Mouse (Mus musculus) myocyte (in vitro differentiated cells): Measurements from ENCODE around the gene Dgat2. TPM values are rescaled to one million over a fixed set of nuclear protein-coding genes. Genes with fewer than 3 reads are reported as not detected.

Experiments
- H3K27me3 ChIP-seq: one replicate; pipeline ENCODE4 v1.6.1; 2011; ENCODE audit not compliant: control insufficient read depth, insufficient read depth, insufficient read length
- H3K36me3 ChIP-seq: one replicate; pipeline ENCODE4 v1.6.1; 2011; ENCODE audit not compliant: control insufficient read depth, insufficient read depth
- H3K4me2 ChIP-seq: one replicate; pipeline ENCODE4 v1.6.1; 2011; ENCODE audit warnings: low read depth, control low read depth
- H3K4me3 ChIP-seq: one replicate; pipeline ENCODE4 v1.5.1; 2011; ENCODE audit warnings: mild to moderate bottlenecking, control low read depth, moderate library complexity
- H3K79me2 ChIP-seq: one replicate; pipeline ENCODE4 v1.6.1; 2011; ENCODE audit not compliant: control insufficient read depth, insufficient read depth
- H3ac ChIP-seq: one replicate; pipeline ENCODE4 v1.6.1; 2011; ENCODE audit not compliant: control insufficient read depth, insufficient read length
- CEBPB ChIP-seq: IDR thresholded peaks from 2 replicates; pipeline ENCODE4 v1.6.1; 2011; ENCODE audit warnings: mild to moderate bottlenecking, moderate library complexity; ENCODE audit not compliant: poor library complexity, insufficient read depth, severe bottlenecking
- E2F4 ChIP-seq: IDR thresholded peaks from one replicate; pipeline ENCODE4 v1.6.1; 2011; ENCODE audit warnings: mild to moderate bottlenecking, control low read depth, moderate library complexity; ENCODE audit not compliant: insufficient read depth
- MAX ChIP-seq: IDR thresholded peaks from one replicate; pipeline ENCODE4 v1.6.1; 2011; ENCODE audit warnings: low read depth, mild to moderate bottlenecking, control low read depth
- MYOD1 ChIP-seq, 3 experiments: IDR thresholded peaks; one replicate each; pipeline ENCODE4 v1.6.1; 2011; ENCODE audit warnings: control low read depth in 2 of 3, low read depth in 2 of 3, mild to moderate bottlenecking in 2 of 3, moderate library complexity in 1 of 3; ENCODE audit not compliant: insufficient read length in 2 of 3, control insufficient read depth in 1 of 3
- MYOG ChIP-seq, 3 experiments: IDR thresholded peaks; one replicate each; pipeline ENCODE4 v1.6.1; 2011; ENCODE audit warnings: control low read depth in 2 of 3, low read depth in 2 of 3, mild to moderate bottlenecking in 2 of 3; ENCODE audit not compliant: insufficient read length in 2 of 3, control insufficient read depth in 1 of 3, insufficient read depth in 1 of 3
- POLR2A ChIP-seq: IDR thresholded peaks from one replicate; pipeline ENCODE4 v1.6.1; 2011; ENCODE audit warnings: low read depth, mild to moderate bottlenecking, control low read depth, moderate library complexity; ENCODE audit not compliant: insufficient read length
- POLR2AphosphoS2 ChIP-seq: IDR thresholded peaks from one replicate; pipeline ENCODE4 v1.6.1; 2011; ENCODE audit warnings: low read depth, control low read depth; ENCODE audit not compliant: insufficient read length
- REST ChIP-seq: IDR thresholded peaks from one replicate; pipeline ENCODE4 v1.6.1; 2011; ENCODE audit warnings: mild to moderate bottlenecking, control low read depth, moderate library complexity; ENCODE audit not compliant: insufficient read depth, insufficient read length
- SRF ChIP-seq: IDR thresholded peaks from one replicate; pipeline ENCODE4 v1.6.1; 2011; ENCODE audit warnings: low read depth; ENCODE audit not compliant: control insufficient read depth, insufficient read length
- TCF12 ChIP-seq: IDR thresholded peaks from one replicate; pipeline ENCODE4 v1.6.1; 2011; ENCODE audit warnings: mild to moderate bottlenecking, control low read depth; ENCODE audit not compliant: poor library complexity, insufficient read depth, severe bottlenecking
- TCF3 ChIP-seq: IDR thresholded peaks from one replicate; pipeline ENCODE4 v1.6.1; 2011; ENCODE audit warnings: low read depth, control low read depth; ENCODE audit not compliant: insufficient read length
- USF1 ChIP-seq: IDR thresholded peaks from one replicate; pipeline ENCODE4 v1.6.1; 2011; ENCODE audit warnings: low read depth, mild to moderate bottlenecking, control low read depth, moderate library complexity
- polyA plus RNA-seq: library from polyadenylated mRNA; unstranded; fragments of >200 nt; fragmentation: generic; extraction: Trizol; gene quantifications from one replicate; pipeline ENCODE4 v1.2.1, GENCODE M21; 2012; ENCODE audit warnings: missing spikeins

Dgat2 gene
- polyA plus RNA-seq, 1 experiment = 6.9 TPM

GRCm38 (mm10) chr7:99168756-99169155 is 13.8 kb downstream of the Dgat2 start:
- Histone ChIP-seq H3K27me3 (no peaks in the 10 kb centered on the region), H3K79me2 (no peaks in the 10 kb centered on the region), H3ac (no peak overlapping the region), H3K4me3 (no peak overlapping the region), H3K4me2 (no peak overlapping the region), H3K36me3 (no peaks in the 10 kb centered on the region)
- TF ChIP-seq MYOD1 (IDR thresholded peaks at IDR 0.05; ENCODE audit: control insufficient read depth in 1 of 3, insufficient read length in 2 of 3, low read depth in 2 of 3) = peak in 1 of 3 experiments; percentile 6
- TF ChIP-seq REST = no peak

GRCm38 (mm10) chr7:99167939-99168338 is 14.6 kb downstream of the Dgat2 start:
- H3ac ChIP-seq = no peak overlapping the region
- H3K27me3 ChIP-seq = no peaks in the 10 kb centered on the region
- no peak for TF ChIP-seq SRF
- no peak for TF ChIP-seq CEBPB
- H3K36me3 ChIP-seq = no peaks in the 10 kb centered on the region
- no peak overlapping the region for H3K4me3 ChIP-seq
- H3K79me2 ChIP-seq = no peaks in the 10 kb centered on the region
- H3K4me2 ChIP-seq = no peak overlapping the region

DNA sequence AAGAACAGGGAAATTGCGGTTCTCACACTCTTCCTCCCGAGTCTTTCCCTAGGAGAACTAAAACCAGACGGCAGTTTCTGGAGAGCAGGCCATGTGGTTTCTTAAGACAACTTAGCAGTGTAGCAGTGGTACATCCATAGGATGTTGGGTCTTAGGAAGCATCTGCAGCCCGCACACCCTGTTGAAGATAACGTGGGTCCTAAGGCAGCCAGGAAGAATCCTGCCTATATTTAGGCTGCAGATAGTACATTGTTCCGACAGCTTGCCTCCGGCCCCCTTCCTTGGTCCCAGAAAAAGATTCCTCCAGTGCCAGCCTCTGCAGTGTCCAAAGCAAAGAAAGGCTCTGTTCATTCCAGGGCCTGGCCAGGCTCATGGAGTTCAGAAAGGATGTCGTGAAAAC is 16.4 kb downstream of the Dgat2 start:
- H3ac ChIP-seq = no peak overlapping the region
- H3K4me3 ChIP-seq = no peak overlapping the region
- no peaks in the 10 kb centered on the region for H3K36me3 ChIP-seq
- no peaks in the 10 kb centered on the region for H3K27me3 ChIP-seq
- TF ChIP-seq MYOD1 (IDR thresholded peaks at IDR 0.05; ENCODE audit: control insufficient read depth in 1 of 3, insufficient read length in 2 of 3, low read depth in 2 of 3) (no peak), CEBPB (no peak), TCF3 (no peak), E2F4 (no peak), MYOG (IDR thresholded peaks at IDR 0.05; ENCODE audit: control insufficient read depth in 1 of 3, insufficient read depth in 1 of 3, insufficient read length in 2 of 3, low read depth in 2 of 3) (no peak), MAX (no peak), TCF12 (no peak), USF1 (no peak)
- H3K79me2 ChIP-seq = no peaks in the 10 kb centered on the region
- H3K4me2 ChIP-seq = no peak overlapping the region

- Histone ChIP-seq H3K27me3 (no peaks in the 10 kb centered on the region), H3K4me2 (no peak overlapping the region), H3K79me2 (no peaks in the 10 kb centered on the region), H3ac (no peak overlapping the region), H3K4me3 (no peak overlapping the region), H3K36me3 (no peaks in the 10 kb centered on the region)
- no peak for TF ChIP-seq MYOD1 (IDR thresholded peaks at IDR 0.05; ENCODE audit: control insufficient read depth in 1 of 3, insufficient read length in 2 of 3, low read depth in 2 of 3)
- no peak for TF ChIP-seq POLR2AphosphoS2
- no peak for TF ChIP-seq REST
- TF ChIP-seq E2F4 = no peak
- no peak for TF ChIP-seq CEBPB
- no peak for TF ChIP-seq MAX
- TF ChIP-seq USF1 = no peak
Observed at GRCm38 (mm10) chr7:99164873-99165410, 17.6 kb downstream of the Dgat2 start.

DNA sequence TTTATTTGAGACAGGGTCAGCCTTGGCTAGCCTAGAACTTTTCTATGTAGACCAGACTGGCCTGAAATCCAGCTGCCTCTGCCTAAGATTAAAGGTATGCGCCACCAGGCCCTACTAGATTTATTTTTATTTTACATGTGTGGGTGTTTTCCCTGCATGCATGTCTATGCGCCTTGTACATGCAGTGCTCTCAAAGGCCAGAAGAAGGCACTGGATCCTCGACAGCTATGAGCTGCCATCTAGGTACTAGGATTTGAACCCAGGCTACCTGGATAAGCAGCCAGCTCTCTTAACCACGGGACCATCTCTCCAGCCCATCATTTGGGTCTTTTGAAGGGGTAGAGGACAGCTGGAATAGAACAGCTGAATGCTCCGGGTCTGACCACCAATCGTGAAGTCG is 20.1 kb downstream of the Dgat2 start:
- Histone ChIP-seq H3K4me2 (no peak overlapping the region), H3K27me3 (no peaks in the 10 kb centered on the region), H3K36me3 (no peaks in the 10 kb centered on the region), H3K79me2 (no peaks in the 10 kb centered on the region), H3ac (no peak overlapping the region), H3K4me3 (no peak overlapping the region)
- TF ChIP-seq USF1 (no peak), POLR2AphosphoS2 (no peak), MYOD1 (IDR thresholded peaks at IDR 0.05; ENCODE audit: control insufficient read depth in 1 of 3, insufficient read length in 2 of 3, low read depth in 2 of 3) (no peak)

- TF ChIP-seq USF1 (no peak), REST (no peak), MAX (no peak), SRF (no peak), CEBPB (no peak), MYOD1 (IDR thresholded peaks at IDR 0.05; ENCODE audit: control insufficient read depth in 1 of 3, insufficient read length in 2 of 3, low read depth in 2 of 3) (no peak), TCF3 (no peak), POLR2A (no peak), POLR2AphosphoS2 (no peak), MYOG (IDR thresholded peaks at IDR 0.05; ENCODE audit: control insufficient read depth in 1 of 3, insufficient read depth in 1 of 3, insufficient read length in 2 of 3, low read depth in 2 of 3) (no peak), E2F4 (no peak), TCF12 (no peak)
- Histone ChIP-seq H3K79me2 (no peaks in the 10 kb centered on the region), H3K27me3 (no peaks in the 10 kb centered on the region), H3K36me3 (no peaks in the 10 kb centered on the region), H3K4me2 (no peak overlapping the region), H3K4me3 (no peak overlapping the region), H3ac (no peak overlapping the region)
Observed at GRCm38 (mm10) chr7:99161961-99162360, 20.6 kb downstream of the Dgat2 start.
